Mouse (Mus musculus) left cerebral cortex, adult 9 months (tissue): Measurements from ENCODE around the gene Banp.

Source experiments
- DNase-seq, 2 experiments: peaks; one replicate each; pipeline ENCODE4 v3.0.0; 2022; ENCODE audit warnings: low spot score in 2 of 2

Gene Banp

GRCm38 (mm10) chr8:121950749-121951655 lies 1.5 kb downstream of the Banp start:
- peak in 1 of 2 experiments; percentile 59 for DNase-seq

GRCm38 (mm10) chr8:121951656-121952009 lies 2.1 kb downstream of the Banp start:
- DNase-seq, result no peak

- DNase-seq, result no peak
Observed at GRCm38 (mm10) chr8:121952122-121952521, 2.6 kb downstream of the Banp start.

GRCm38 (mm10) chr8:121952800-121953199 lies 3.2 kb downstream of the Banp start:
- no peak for DNase-seq

- DNase-seq, result no peak
Observed at GRCm38 (mm10) chr8:121953821-121954545, 4.4 kb downstream of the Banp start.

GRCm38 (mm10) chr8:121954981-121955555 lies 5.5 kb downstream of the Banp start:
- no peak for DNase-seq

GRCm38 (mm10) chr8:121955825-121956500 lies 6.4 kb downstream of the Banp start:
- DNase-seq, result no peak

GRCm38 (mm10) chr8:121958395-121958794 lies 8.8 kb downstream of the Banp start:
- no peak for DNase-seq

- DNase-seq, result no peak
Observed at GRCm38 (mm10) chr8:121962892-121963291, 13.3 kb downstream of the Banp start.

- no peak for DNase-seq
Observed at GRCm38 (mm10) chr8:121964716-121965512, 15.4 kb downstream of the Banp start.

GRCm38 (mm10) chr8:121966110-121966509 lies 16.6 kb downstream of the Banp start:
- DNase-seq, result no peak

GRCm38 (mm10) chr8:121966714-121967448 lies 17.3 kb downstream of the Banp start:
- no peak for DNase-seq

- DNase-seq, result no peak
Observed at GRCm38 (mm10) chr8:121967977-121968376, 18.4 kb downstream of the Banp start.

GRCm38 (mm10) chr8:121968542-121968941 lies 19.0 kb downstream of the Banp start:
- DNase-seq, result no peak

- DNase-seq, result no peak
Observed at GRCm38 (mm10) chr8:121970225-121970624, 20.7 kb downstream of the Banp start.

- no peak for DNase-seq
Observed at GRCm38 (mm10) chr8:121971488-121972058, 22.0 kb downstream of the Banp start.

- DNase-seq, result no peak
Observed at GRCm38 (mm10) chr8:121973906-121974305, 24.4 kb downstream of the Banp start.

GRCm38 (mm10) chr8:121977819-121978590 lies 28.5 kb downstream of the Banp start:
- peak in 1 of 2 experiments; percentile 39 for DNase-seq

GRCm38 (mm10) chr8:121978670-121979069 lies 29.1 kb downstream of the Banp start:
- DNase-seq, result no peak
